Mouse (Mus musculus) heart, postnatal 4 days (tissue): ENCODE data around the gene Ddr1. TPM values are rescaled to one million over a fixed set of nuclear protein-coding genes. Genes with fewer than 3 reads are reported as not detected.
"Not testable (repeated sequence)": the region's sequence is repeated elsewhere in the genome, so short reads cannot be mapped to it uniquely, and the experiment has no call there.

Source experiments
- DNase-seq: peaks from one replicate; pipeline ENCODE4 v3.0.0; 2021
- total RNA-seq, 2 experiments: library from RNA; stranded (reverse); gene quantifications; 2 replicates each; pipeline ENCODE4 v1.2.3; 2021

Ddr1 gene
- 100 to 1,000 TPM; 107 to 113 TPM for total RNA-seq

- DNase-seq = peak; percentile 60
These were observed at the start of gene Ddr1 for GRCm38 (mm10) chr17:35704621-35705464. TSS of gene Ddr1 (minus strand) at chr17:35704621.

GRCm38 (mm10) chr17:35753668-35754067 is 49.2 kb upstream of the Ddr1 start:
- no peak for DNase-seq

- DNase-seq = peak; percentile 25
These were observed 47.9 kb upstream of the Ddr1 start for GRCm38 (mm10) chr17:35752221-35752811.

- no peak for DNase-seq
These were observed 45.3 kb upstream of the Ddr1 start for GRCm38 (mm10) chr17:35749685-35750084.

- DNase-seq = no peak
These were observed 39.9 kb upstream of the Ddr1 start for GRCm38 (mm10) chr17:35744361-35744760.

GRCm38 (mm10) chr17:35742948-35743347 is 38.5 kb upstream of the Ddr1 start:
- no peak for DNase-seq

GRCm38 (mm10) chr17:35741589-35742226 is 37.3 kb upstream of the Ddr1 start:
- no peak for DNase-seq

GRCm38 (mm10) chr17:35740276-35740880 is 36.0 kb upstream of the Ddr1 start:
- no peak for DNase-seq

- DNase-seq = peak; percentile 95
These were observed 35.3 kb upstream of the Ddr1 start for GRCm38 (mm10) chr17:35739675-35740074.

GRCm38 (mm10) chr17:35737743-35738142 is 33.3 kb upstream of the Ddr1 start:
- peak; percentile 90 for DNase-seq

GRCm38 (mm10) chr17:35736280-35736960 is 32.0 kb upstream of the Ddr1 start:
- DNase-seq = peak; percentile 88

GRCm38 (mm10) chr17:35734478-35734877 is 30.1 kb upstream of the Ddr1 start:
- no peak for DNase-seq

GRCm38 (mm10) chr17:35733398-35733797 is 29.0 kb upstream of the Ddr1 start:
- DNase-seq = no peak

- no peak for DNase-seq
These were observed 27.2 kb upstream of the Ddr1 start for GRCm38 (mm10) chr17:35731431-35732145.

- not testable (repeated sequence) for DNase-seq
These were observed 25.7 kb upstream of the Ddr1 start for GRCm38 (mm10) chr17:35730112-35730511.

GRCm38 (mm10) chr17:35728821-35729220 is 24.4 kb upstream of the Ddr1 start:
- no peak for DNase-seq

- DNase-seq = no peak
These were observed 23.2 kb upstream of the Ddr1 start for GRCm38 (mm10) chr17:35727471-35728205.

GRCm38 (mm10) chr17:35727028-35727427 is 22.6 kb upstream of the Ddr1 start:
- no peak for DNase-seq

GRCm38 (mm10) chr17:35725286-35726232 is 21.1 kb upstream of the Ddr1 start:
- DNase-seq = peak; percentile 97

GRCm38 (mm10) chr17:35721676-35722075 is 17.3 kb upstream of the Ddr1 start:
- peak; percentile 28 for DNase-seq
